Mouse (Mus musculus) forebrain, embryonic 13.5 days (tissue): ENCODE data around the gene Eif2d. TPM values are rescaled to one million over a fixed set of nuclear protein-coding genes. Genes with fewer than 3 reads are reported as not detected.
"Not testable (repeated sequence)": the region's sequence is repeated elsewhere in the genome, so short reads cannot be mapped to it uniquely, and the experiment has no call there.

Source experiments
- ATAC-seq: fragments of 200-750 bp; cut with Nextera tagmentation; 2 replicates; pipeline ENCODE4 v1.8.0; 2017
- H3K27ac ChIP-seq: fragments of 300-500 bp; sonication (generic); 2 replicates; pipeline ENCODE4 v1.5.1; 2015; ENCODE audit warnings: inconsistent platforms, mild to moderate bottlenecking, moderate library complexity
- H3K27me3 ChIP-seq: fragments of 300-500 bp; sonication (generic); 2 replicates; pipeline ENCODE4 v1.6.1; 2015; ENCODE audit warnings: mild to moderate bottlenecking, inconsistent platforms
- H3K36me3 ChIP-seq: fragments of 300-500 bp; sonication (generic); 2 replicates; pipeline ENCODE4 v1.6.1; 2015; ENCODE audit warnings: mild to moderate bottlenecking, inconsistent platforms; ENCODE audit not compliant: poor library complexity, severe bottlenecking
- H3K4me1 ChIP-seq: fragments of 300-500 bp; sonication (generic); 2 replicates; pipeline ENCODE4 v1.6.1; 2015; ENCODE audit warnings: inconsistent platforms
- H3K4me2 ChIP-seq: fragments of 300-500 bp; sonication (generic); 2 replicates; pipeline ENCODE4 v1.6.1; 2015; ENCODE audit warnings: inconsistent platforms, mild to moderate bottlenecking, moderate library complexity
- H3K4me3 ChIP-seq: fragments of 300-500 bp; sonication (generic); 2 replicates; pipeline ENCODE4 v1.5.1; 2015; ENCODE audit warnings: mild to moderate bottlenecking, inconsistent platforms
- H3K9ac ChIP-seq: fragments of 300-500 bp; sonication (generic); 2 replicates; pipeline ENCODE4 v1.6.1; 2015; ENCODE audit warnings: mild to moderate bottlenecking, inconsistent platforms
- H3K9me3 ChIP-seq: fragments of 300-500 bp; sonication (generic); replicated peaks from 2 replicates; pipeline ENCODE4 v1.6.1; 2016; ENCODE audit warnings: inconsistent platforms
- WGBS: fragments of 180-500 bp; shearing (Covaris S2); methylation state at CpG from one replicate; pipeline ENCODE4 v1.1.7; 2015; 5-methylcytosine and 5-hydroxymethylcytosine counted together
- polyA plus RNA-seq: library from polyadenylated mRNA; unstranded; fragments of >200 nt; fragmentation: Nextera tagmentation; extraction: Ambion mirVana; gene quantifications from 2 replicates; pipeline ENCODE4 v1.2.1, GENCODE M21; 2015

Gene Eif2d
- polyA plus RNA-seq, 1 experiment from 2014 or later: 55.0 TPM

DNA sequence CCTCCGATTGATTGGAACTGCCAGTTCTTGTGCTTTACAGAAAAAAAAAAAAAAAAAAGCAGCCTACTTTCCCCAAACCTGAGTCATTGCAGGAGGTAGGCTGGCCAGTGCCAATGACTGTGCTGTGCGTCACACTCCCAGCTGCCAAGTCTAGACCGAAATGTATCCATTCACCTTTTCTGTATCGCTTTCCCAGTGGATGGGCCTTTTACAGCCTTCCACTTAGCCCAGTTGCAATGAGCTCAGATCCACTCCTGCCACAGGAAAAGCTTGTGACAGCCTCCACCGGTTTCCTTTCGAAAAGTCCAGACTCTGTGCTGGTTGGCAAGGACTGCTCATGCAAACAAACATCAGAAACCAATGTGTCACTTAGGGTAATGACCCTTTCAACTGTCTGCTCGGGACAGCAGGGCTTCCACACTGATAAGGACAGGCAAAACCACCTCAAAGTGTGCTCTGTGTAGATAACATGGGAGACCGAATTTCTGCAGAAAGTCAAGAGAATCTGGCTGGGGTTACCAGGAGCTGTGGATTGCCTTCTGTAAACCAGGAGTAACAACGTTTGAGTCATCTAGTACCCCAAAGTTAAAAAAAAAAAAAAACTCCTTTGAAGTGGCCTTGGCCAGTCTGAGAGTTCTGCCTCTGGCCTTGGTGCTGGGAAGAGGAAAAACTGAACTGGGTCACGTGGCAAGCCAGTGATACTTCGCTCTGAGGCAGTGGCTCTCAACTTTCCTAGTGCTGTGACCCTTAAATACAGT lies 26.8 kb upstream of the Eif2d start:
- Histone ChIP-seq H3K9me3 (no peaks in the 10 kb centered on the region), H3K36me3 (peaks cover 57% of the 10 kb centered on the region), H3K4me2 (no peak overlapping the region), H3K27me3 (no peaks in the 10 kb centered on the region), H3K4me1 (no peaks in the 10 kb centered on the region), H3K27ac (no peak overlapping the region), H3K4me3 (no peak overlapping the region), H3K9ac (no peak overlapping the region)
- no peak for ATAC-seq
- 86% methylated on average over 11 of the region's 11 CpGs for WGBS

DNA sequence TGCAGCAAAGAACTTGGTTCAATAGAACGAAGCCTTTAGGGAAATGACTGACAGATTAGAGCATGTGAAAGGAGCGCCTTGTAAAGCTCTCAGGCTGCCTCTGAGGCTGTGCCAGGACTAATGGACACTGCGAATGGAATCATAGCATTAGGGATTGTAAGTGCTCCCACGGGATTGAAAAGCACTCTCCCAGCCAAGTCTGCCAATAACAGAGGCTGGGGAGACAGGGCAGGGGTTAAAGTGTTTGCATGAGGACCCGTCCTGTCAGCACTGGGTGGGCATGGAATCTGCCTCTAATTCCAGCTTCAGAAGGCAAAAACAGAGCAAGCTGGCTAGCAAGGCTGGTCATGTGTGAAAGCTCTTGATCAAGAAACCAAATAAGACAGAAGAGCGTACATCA lies 18.8 kb upstream of the Eif2d start:
- Histone ChIP-seq H3K4me1 (peaks cover 47% of the 10 kb centered on the region), H3K9ac (no peak overlapping the region), H3K4me2 (peak overlapping the region; percentile 71), H3K36me3 (peaks cover 34% of the 10 kb centered on the region), H3K27me3 (no peaks in the 10 kb centered on the region), H3K27ac (peak overlapping the region; percentile 68), H3K4me3 (no peak overlapping the region), H3K9me3 (no peaks in the 10 kb centered on the region)
- WGBS: 19% methylated on average over 6 of the region's 6 CpGs
- ATAC-seq: peak; percentile 29

DNA sequence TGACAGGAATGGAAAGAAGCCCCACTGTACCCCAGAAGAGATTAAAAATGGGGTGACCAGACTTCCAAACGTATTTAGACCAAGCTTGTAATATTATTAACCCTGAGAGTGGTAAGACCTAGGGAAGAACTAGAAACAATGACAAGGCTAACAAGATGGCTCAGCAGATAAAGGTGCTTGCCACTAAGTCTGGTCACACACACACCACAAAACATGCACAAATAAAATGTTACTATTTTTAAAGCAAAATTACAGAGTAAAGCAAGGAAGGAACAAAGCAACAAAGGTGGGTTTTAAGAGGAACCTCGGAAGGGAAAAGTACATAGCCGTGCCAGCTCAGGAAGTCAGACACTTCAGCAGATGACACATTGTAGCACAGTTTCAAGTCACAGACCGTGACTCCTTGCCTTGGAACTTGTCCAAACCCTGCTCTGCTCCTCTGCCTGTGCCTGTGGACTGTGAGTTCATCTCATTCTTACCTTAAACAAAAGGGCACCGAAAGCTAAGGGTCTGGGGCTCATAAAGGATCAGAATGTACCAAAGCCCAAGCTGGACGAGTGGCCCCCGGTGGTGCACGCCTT lies 17.9 kb upstream of the Eif2d start:
- no peak for ATAC-seq
- Histone ChIP-seq H3K36me3 (peaks cover 26% of the 10 kb centered on the region), H3K4me2 (peak overlapping the region; percentile 71), H3K27ac (peak overlapping the region; percentile 68), H3K27me3 (no peaks in the 10 kb centered on the region), H3K9me3 (no peaks in the 10 kb centered on the region), H3K4me1 (peaks cover 49% of the 10 kb centered on the region), H3K4me3 (no peak overlapping the region), H3K9ac (no peak overlapping the region; the same call in 1 of the 2 replicates)
- WGBS: 34% methylated on average over 8 of the region's 8 CpGs

DNA sequence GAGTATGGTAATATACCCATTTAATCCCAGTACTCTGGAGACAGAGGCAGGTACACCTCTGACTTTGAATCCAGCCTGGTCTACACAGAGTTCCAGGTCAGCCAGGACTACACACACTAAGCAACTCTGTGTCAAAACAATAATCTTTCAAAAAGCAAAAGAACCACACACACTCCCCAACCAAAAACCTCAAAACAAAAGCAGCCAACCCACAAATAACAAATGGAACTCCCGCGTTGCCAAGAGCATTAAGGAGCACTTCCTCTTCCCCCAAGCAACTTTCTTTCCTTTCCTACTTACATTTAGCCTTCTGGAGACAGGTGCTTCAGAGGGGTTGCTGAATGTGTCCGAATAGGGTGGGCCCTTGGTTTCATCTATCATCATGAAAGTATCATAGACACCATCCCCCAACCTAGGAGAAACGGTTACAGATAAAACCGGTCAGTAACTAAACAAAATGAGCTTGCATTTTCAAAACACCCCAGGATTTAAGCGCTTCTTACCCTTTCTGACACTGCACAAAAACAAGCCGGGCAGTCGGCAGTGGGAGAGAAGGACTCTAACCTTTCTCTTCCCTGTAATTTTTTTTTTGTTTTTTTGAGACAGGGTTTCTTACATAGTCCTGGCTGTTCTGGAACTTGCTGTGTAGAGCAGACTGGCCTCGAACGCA lies 16.9 kb upstream of the Eif2d start:
- 79% methylated on average over 10 of the region's 10 CpGs for WGBS
- Histone ChIP-seq H3K9ac (peak overlapping the region; percentile 34; the same call in 1 of the 2 replicates), H3K4me3 (peak overlapping the region; percentile 80), H3K4me1 (peaks cover 49% of the 10 kb centered on the region), H3K27ac (no peak overlapping the region), H3K9me3 (no peaks in the 10 kb centered on the region), H3K4me2 (peak overlapping the region; percentile 71), H3K36me3 (peaks cover 16% of the 10 kb centered on the region; the same call in 1 of the 2 replicates), H3K27me3 (no peaks in the 10 kb centered on the region)
- ATAC-seq: no peak

DNA sequence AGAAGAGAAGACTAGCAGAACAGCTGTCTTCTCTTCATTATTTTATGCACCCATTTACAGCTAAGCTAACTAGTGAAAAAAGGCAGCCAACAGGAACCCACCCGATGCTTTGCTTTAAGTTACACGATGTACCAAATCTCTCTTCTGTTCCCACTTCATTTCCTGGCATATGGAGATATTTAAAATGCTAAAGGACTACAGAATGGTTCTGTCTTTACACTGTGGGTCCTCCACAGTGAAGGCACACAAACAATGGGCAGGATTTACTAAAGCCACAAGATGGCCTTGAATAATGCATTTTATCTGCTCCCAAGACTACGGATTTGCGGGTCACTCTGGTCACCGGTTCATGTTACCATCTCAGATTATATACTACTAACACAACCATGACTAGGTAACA lies 15.9 kb upstream of the Eif2d start:
- H3K27ac ChIP-seq: no peak overlapping the region
- H3K4me3 ChIP-seq: peak overlapping the region; percentile 80
- H3K9ac ChIP-seq: peak overlapping the region; percentile 88
- H3K9me3 ChIP-seq: no peaks in the 10 kb centered on the region
- WGBS: 4% methylated on average over 5 of the region's 5 CpGs
- peaks cover 13% of the 10 kb centered on the region; the same call in 1 of the 2 replicates for H3K36me3 ChIP-seq
- peak overlapping the region; percentile 71 for H3K4me2 ChIP-seq
- H3K4me1 ChIP-seq: peaks cover 49% of the 10 kb centered on the region
- no peak for ATAC-seq
- no peaks in the 10 kb centered on the region for H3K27me3 ChIP-seq

DNA sequence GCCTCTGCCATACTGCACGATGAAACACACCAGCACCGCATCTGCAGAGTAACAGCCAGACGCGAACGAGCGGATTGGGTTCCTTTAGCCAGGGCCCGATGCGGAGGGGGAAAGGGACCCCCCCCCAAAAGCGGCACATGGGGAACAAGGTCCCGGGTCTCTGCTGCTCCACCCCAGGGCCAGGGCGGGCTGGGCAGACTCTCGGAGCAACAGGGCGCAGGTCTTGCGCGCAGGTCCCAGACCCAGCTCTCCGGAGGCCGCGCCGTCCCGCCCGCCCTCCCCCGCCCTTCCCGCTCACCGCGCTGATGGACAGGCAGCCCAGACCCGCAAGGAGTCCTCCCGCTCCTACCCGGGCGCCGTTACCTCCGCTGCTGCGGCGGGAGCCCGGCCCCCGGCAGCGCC lies 15.3 kb upstream of the Eif2d start:
- Histone ChIP-seq H3K9me3 (no peaks in the 10 kb centered on the region), H3K9ac (peak overlapping the region; percentile 88), H3K4me1 (peaks cover 49% of the 10 kb centered on the region), H3K4me2 (peak overlapping the region; percentile 71), H3K27ac (peak overlapping the region; percentile 91), H3K27me3 (no peaks in the 10 kb centered on the region), H3K4me3 (peak overlapping the region; percentile 80), H3K36me3 (peaks cover 7% of the 10 kb centered on the region; the same call in 1 of the 2 replicates)
- ATAC-seq: peak; percentile 87
- 0% methylated on average over 26 of the region's 36 CpGs for WGBS

DNA sequence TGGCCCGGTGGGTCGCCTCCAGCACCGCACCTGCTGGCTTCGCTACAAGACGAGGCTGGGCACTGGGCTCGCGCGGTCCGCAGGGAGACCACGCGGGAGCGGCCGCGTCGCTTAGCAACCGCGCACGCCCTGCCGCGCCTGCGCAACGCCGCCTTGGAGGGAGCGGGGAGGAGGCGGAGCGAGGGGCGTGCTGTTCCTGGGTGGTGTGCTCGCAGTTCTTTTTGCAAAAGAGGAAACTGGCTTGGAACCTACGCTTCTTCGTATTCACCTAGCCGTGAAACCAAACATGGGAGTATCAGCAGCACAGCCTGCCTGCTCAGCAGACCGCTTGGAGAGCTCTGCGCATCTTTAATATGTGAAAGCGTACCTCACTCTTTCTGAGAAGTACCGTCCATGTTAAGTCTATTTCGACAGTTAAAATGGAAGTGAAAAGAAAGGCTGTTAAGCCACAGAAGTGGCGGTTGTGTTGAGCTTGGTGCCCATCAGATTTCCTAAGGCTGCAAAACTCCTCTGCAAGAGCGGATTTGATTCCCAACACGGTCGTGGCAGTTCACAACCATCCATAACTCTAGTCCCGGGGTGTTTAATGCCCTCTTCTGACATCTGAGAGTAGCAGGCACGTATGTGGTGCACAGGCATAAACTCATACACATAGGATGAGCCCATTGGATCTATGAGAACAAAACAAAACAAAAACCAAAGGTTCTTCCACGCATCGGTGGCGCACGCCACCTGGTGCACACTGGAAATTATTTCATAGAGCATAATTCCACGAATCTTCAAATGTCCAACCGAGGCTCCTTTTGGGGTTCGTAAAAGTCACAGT lies 14.6 kb upstream of the Eif2d start, which contains the start of gene Dyrk3:
TSS of gene Dyrk3 (minus strand) at position 150 of the 826 bp plus-strand sequence.
- Histone ChIP-seq H3K4me1 (peaks cover 46% of the 10 kb centered on the region), H3K27ac (peak within 1 kb of the TSS; percentile 91), H3K4me3 (peak within 1 kb of the TSS; percentile 80), H3K9ac (peak within 1 kb of the TSS; percentile 88), H3K27me3 (no peaks in the 10 kb centered on the region), H3K9me3 (no peaks in the 10 kb centered on the region), H3K36me3 (no peaks in the 10 kb centered on the region), H3K4me2 (peak within 1 kb of the TSS; percentile 71)
- ATAC-seq: peak; percentile 97
- 7% methylated on average over 47 of the region's 49 CpGs for WGBS

DNA sequence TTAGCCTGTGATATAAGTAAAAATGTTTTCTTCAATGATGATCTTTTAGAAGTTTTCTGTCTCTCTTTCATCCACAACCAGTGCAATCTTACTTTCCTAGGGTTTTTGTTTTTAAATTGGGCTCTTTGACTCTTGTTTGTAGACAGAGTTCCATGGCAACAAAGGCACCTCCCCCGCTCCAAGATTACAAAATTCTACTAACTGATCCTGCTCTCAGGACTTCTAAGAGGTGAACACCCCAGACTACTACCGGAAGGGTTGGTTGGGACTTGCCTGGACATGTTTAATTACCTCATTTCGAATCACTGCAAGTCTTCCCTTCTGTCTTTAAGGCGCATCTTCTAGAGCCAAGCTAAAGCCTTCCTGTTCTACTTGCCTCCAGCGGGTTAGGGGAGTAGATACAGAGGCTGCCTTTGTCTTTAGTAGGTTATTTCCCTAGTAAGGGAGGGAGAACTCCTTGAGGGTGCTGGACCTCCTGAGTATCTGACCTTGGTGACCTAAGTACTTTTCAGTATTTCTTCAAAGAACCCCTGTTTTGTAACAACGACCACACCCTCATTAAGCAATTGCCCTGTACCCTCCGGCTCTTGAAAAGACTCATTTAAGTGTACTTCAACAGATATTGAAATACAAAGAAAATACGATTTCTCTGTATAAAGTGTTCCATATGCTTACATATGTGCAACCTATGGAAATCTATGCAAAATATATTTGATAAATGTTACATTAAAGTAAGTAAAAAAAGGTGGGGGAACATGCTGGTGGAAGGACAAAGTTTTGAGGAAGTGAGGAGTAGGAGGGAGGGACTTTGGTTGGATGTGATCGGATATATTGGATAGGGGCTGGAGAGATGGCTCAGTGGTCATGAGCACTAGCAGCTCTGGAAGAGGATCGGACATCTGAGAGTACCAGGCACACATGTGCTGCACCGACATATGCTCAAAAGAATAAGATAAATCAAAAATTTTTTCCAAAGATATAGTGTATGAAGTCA lies 13.6 kb upstream of the Eif2d start:
- H3K36me3 ChIP-seq: no peaks in the 10 kb centered on the region
- H3K9ac ChIP-seq: no peak overlapping the region
- no peaks in the 10 kb centered on the region for H3K9me3 ChIP-seq
- peak overlapping the region; percentile 71 for H3K4me2 ChIP-seq
- no peak overlapping the region for H3K27ac ChIP-seq
- ATAC-seq: no peak
- 0 out of 2 replicates have a peak overlapping the region, but pooled peaks have one; percentile 80 for H3K4me3 ChIP-seq
- WGBS: 65% methylated on average over 11 of the region's 11 CpGs
- peaks cover 38% of the 10 kb centered on the region for H3K4me1 ChIP-seq
- no peaks in the 10 kb centered on the region for H3K27me3 ChIP-seq

DNA sequence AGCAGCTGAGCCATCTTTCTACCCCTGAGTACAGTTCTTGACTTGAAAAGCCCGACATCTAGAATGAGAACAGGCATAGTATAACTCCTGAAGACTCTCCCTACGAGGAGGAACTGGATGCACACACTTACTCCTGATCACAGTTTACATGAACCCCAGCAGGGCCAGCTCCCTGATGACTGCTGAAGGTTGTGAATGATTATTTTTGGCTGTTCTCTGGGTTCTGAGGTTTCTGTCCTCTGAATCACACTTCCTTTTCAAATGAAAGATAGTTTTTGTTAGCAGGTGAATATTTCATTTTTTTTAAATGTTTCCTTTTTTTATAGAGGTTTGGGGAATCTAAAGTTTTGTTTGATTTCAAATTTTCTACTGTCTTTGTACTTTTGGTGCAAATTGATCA lies 11.5 kb upstream of the Eif2d start:
- WGBS: 74% methylated on average over 2 of the region's 2 CpGs
- Histone ChIP-seq H3K27me3 (no peaks in the 10 kb centered on the region), H3K4me2 (no peak overlapping the region), H3K4me1 (peaks cover 17% of the 10 kb centered on the region), H3K36me3 (no peaks in the 10 kb centered on the region), H3K9me3 (no peaks in the 10 kb centered on the region), H3K27ac (no peak overlapping the region), H3K4me3 (no peak overlapping the region), H3K9ac (no peak overlapping the region)
- no peak for ATAC-seq

DNA sequence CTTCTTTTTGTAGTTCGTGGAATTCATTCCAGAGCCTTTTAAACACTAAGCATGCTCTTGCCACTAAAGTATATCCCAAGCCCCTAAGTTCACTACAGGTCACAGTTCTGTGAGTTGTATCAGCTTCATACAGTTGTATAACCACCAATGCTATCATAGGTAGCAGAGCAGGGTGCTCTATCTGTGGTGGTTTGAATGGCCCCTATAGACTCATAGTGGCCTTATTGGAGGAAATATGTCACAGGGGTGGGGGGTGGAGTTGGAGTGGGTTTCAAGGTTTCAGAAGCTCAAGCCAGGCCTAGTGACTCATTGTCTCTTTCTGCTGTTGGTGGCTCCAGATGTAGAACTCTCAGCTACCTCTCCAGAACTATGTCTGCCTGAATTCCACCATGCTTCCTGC lies 10.5 kb upstream of the Eif2d start:
- no peaks in the 10 kb centered on the region for H3K36me3 ChIP-seq
- 0 out of 2 replicates have a peak, but pooled peaks cover 9% of the 10 kb centered on the region for H3K4me1 ChIP-seq
- H3K4me2 ChIP-seq: no peak overlapping the region
- H3K9ac ChIP-seq: no peak overlapping the region
- H3K27ac ChIP-seq: no peak overlapping the region
- H3K27me3 ChIP-seq: no peaks in the 10 kb centered on the region
- WGBS: 88% methylated on average over 1 of the region's 1 CpGs
- ATAC-seq: no peak
- no peak overlapping the region for H3K4me3 ChIP-seq
- no peaks in the 10 kb centered on the region for H3K9me3 ChIP-seq

DNA sequence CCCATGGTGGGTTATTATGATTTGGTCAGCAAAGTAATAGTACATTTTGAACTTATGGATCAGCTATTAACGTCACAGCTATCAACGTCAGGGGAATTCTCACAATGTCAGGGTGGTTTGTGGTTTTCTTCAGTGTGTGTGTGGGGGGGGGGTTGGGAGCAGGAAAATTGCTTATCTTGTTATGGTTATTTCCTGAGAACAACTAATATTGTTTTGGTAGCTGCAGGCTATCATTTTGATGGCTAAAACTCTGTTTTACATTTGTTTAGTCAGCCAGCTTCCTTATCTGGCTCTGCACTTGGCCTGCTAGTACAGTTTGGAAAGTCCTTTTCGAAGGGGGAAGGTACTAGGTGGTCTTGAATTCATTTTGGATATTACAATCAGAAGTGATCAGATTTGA lies 7.8 kb upstream of the Eif2d start:
- H3K9ac ChIP-seq, ATAC-seq, H3K9me3 ChIP-seq, H3K4me3 ChIP-seq, H3K4me2 ChIP-seq, H3K36me3 ChIP-seq, H3K27me3 ChIP-seq, H3K27ac ChIP-seq, H3K4me1 ChIP-seq: not testable (repeated sequence)
- WGBS: 90% methylated on average over 3 of the region's 3 CpGs
